Mouse (Mus musculus): ENCODE measurements around the gene Gm17622.

Gene Gm17622

DNA sequence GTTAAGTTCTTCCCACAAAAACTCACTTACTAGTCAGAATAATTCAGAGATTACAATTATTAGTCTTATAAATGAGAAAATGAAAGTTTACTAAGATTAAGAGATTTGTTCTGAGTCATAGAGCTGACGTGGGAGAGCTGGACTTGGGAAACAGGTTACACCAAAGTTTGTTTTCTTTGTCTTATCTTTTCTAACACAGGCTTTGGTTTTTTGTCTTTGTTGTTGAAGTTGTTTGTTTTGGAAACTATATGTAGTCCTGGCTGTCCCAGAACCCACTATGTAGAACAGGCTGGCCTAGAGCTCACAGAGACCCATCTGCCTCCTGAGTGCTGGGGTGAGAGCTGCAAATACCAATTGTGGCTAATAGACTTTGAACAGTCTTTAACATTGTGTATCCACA, 20.7 kb downstream of the Gm17622 start:
- ATAC-seq (ENCODE audit: low TSS enrichment), result no peak

- no peak for ATAC-seq (ENCODE audit: low TSS enrichment)
These were observed 21.4 kb downstream of the Gm17622 start for GRCm38 (mm10) chr13:96511893-96512292.

DNA sequence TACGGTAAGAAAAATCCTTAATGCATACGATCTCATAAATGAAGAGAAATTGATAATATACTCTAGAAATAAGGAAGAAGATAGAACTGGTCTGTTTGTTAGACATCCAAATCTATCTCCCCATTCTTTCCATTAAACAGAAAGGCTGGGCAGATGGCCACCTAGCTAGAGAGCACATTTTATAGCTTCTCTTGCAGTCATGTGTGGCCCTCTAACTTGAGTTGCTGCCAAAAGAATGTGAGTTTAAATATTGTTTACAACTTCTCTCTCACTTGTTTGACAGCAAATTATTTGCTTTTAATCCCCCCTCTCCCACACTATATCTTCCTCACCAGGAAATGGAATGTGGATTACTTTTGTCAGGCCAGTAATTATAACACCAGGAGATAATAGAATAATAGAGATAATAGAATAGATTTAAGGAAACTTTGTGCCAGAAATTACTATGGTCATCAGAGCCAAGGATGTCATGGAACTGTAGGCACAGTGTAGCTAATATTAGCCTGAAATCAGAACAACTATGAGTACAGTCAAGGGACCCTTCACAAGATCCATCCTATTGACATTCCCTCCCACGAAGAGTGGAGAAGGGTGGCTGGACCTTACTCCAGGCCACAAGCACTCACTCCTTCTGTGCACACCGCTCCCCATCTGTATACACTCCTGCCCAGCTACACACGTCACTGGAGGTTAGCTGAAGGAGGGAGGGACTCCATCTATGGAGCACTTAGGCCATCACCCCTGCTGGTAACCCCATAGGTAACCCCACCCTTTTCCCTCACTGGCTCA, 23.8 kb downstream of the Gm17622 start:
- no peak for ATAC-seq (ENCODE audit: low TSS enrichment)

DNA sequence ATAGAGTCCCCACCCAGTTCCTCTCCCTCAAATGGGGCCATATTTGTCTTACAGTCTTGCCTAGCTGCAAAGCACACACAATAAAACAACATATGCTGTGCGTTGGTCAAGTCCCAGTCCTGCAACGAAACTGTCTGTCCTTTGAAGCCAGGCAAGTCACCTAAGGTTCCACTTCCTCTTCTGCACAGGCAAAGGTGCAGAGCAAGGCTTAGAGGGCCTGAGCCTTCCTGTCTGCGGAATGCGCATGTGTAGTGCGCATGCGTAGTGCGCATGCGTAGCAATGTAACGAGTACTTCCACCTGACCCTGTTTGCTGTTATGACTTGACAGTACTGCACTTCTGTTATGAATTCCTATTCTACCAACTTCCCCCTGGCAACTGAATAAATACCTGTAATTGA, 25.7 kb downstream of the Gm17622 start:
- ATAC-seq (ENCODE audit: low TSS enrichment), result no peak

- ATAC-seq (ENCODE audit: low TSS enrichment), result no peak
These were observed 26.8 kb downstream of the Gm17622 start for GRCm38 (mm10) chr13:96517335-96517734.

- no peak for ATAC-seq (ENCODE audit: low TSS enrichment)
These were observed 30.8 kb downstream of the Gm17622 start for GRCm38 (mm10) chr13:96521294-96521693.

DNA sequence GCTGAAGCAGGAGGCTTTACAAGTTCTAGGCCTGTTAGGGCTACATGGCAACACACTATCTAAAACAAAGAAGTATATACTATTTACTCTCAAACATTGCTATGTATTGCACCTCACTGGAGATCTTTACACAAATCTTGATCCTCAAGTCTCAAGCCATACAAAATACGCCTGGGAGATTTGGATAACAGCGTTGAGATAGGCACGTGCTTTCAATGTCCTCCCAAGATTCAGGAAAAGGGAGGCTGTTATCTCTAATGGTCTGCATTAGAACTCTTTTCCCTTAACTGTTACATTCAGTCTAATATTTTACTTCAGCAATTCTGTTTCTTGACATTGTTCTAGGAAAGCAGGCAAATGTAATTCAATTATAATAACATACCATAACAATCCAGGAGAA, 36.5 kb downstream of the Gm17622 start:
- no peak for ATAC-seq (ENCODE audit: low TSS enrichment)

GRCm38 (mm10) chr13:96527856-96528255, 37.3 kb downstream of the Gm17622 start:
- ATAC-seq (ENCODE audit: low TSS enrichment), result no peak

DNA sequence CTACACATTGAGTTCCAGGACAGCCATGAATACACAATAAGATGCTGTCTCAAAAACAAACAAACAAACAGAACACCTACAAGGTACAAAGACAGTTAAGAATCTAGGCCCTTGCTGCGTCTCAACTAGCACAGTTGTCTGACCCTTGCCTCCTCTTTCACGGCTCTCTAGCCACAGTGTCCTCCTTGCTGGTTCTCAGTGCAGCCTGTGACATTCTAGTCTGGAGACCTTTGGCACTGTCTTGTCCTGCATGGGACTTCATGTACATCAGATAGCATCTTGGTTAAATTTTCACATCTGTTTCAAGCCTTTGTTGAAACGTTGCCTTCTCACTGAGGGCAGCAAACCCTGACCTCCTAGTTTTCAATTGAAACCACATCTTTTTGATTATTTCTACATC, 38.2 kb downstream of the Gm17622 start:
- no peak for ATAC-seq (ENCODE audit: low TSS enrichment)

DNA sequence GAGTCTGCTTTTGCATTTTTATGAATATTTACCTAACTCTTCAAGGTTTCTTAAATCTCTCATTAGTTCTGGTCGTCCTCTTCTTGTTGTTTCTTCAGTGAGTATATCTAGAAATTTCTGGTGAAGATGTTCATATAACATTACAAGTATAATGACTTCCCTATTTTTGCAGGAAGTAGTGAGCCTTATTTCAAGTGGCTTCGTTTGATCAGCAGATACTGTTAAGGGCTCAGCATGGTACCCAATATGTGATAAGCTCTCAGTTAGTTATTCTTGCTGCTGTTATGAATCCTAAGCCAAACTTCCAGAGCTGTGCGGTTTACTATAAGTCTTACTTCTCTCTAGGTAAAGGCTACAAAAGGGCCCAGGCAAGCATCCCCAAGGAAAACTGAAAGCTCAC, 39.0 kb downstream of the Gm17622 start:
- ATAC-seq (ENCODE audit: low TSS enrichment), result no peak

GRCm38 (mm10) chr13:96530064-96530463, 39.5 kb downstream of the Gm17622 start:
- ATAC-seq (ENCODE audit: low TSS enrichment), result no peak

- no peak for ATAC-seq (ENCODE audit: low TSS enrichment)
These were observed 41.6 kb downstream of the Gm17622 start for GRCm38 (mm10) chr13:96532176-96532575.

DNA sequence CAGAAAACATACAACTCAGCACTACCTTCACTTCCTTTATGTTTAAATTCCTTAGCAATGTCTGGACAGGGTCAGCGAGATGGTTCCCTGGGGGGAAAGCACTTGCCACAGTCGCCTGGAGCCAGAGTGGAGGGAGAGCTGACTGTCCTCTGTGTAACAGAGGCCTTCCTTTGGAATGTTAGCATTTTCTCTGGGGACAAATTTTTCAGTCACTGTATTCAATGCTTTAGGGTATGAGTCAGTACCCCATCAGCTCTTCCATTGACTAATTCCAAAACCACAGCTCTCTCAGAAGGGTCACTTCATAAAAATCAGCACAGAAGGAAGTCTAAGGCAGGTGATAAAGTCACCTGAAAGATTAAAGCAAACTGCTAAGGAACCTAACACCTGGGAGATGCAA, 43.2 kb downstream of the Gm17622 start:
- no peak for ATAC-seq (ENCODE audit: low TSS enrichment)

DNA sequence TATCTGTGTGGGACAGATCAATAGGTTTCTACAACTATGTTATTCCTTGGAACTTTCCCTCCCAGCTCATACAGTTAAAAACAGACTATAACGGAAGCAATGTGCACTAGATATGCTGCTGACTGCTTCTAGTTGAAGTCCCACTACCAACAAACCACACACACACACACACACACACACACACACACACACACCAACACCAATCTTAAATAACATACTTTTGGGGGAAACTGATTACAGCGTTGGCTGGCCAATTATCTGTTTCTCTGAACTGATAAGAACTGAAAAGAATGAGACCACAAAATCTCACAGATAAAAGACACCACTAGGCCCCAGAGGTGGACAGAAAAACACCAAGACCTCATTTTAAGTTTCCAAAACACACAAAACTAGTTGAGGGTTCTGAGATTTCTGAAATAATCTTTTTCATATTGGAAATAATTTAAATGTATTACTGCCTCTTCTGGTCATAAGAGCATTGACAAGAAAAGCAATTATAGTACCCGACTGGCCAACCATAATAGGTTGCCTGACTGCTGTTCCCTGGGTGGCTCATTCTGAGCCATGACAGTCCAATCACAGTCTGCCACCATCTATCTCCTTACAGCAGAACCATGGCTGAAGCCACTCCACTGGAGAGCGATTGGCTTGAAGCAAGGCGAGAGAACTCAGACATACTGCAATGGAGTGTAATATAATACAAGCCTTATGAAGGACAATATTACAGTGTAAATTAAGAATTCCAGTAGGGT, 46.5 kb downstream of the Gm17622 start:
- ATAC-seq (ENCODE audit: low TSS enrichment), result no peak

- ATAC-seq (ENCODE audit: low TSS enrichment), result no peak
These were observed 47.6 kb downstream of the Gm17622 start for GRCm38 (mm10) chr13:96538103-96538502.
